Mouse (Mus musculus) retina, postnatal 7 days (tissue): ENCODE data around the gene Reg4.

Experiments used
- DNase-seq: peaks from one replicate; pipeline ENCODE4 v3.0.0-alpha.2; 2012; ENCODE audit warnings: low read depth, low spot score

The Reg4 gene

GRCm38 (mm10) chr3:98237240-98237639, 15.3 kb downstream of the Reg4 start:
- no peak for DNase-seq

GRCm38 (mm10) chr3:98238150-98238549, 16.2 kb downstream of the Reg4 start:
- DNase-seq, result no peak

GRCm38 (mm10) chr3:98242051-98242450, 20.1 kb downstream of the Reg4 start:
- DNase-seq, result no peak

- no peak for DNase-seq
These were observed 20.6 kb downstream of the Reg4 start for GRCm38 (mm10) chr3:98242458-98243037.

GRCm38 (mm10) chr3:98245892-98246291, 23.9 kb downstream of the Reg4 start:
- DNase-seq, result no peak

GRCm38 (mm10) chr3:98246985-98247751, 25.2 kb downstream of the Reg4 start:
- DNase-seq, result no peak

GRCm38 (mm10) chr3:98249378-98249777, 27.4 kb downstream of the Reg4 start:
- no peak for DNase-seq

GRCm38 (mm10) chr3:98249833-98250448, 28.0 kb downstream of the Reg4 start:
- no peak for DNase-seq

GRCm38 (mm10) chr3:98254059-98254458, 32.1 kb downstream of the Reg4 start:
- no peak for DNase-seq

GRCm38 (mm10) chr3:98254656-98255583, 33.0 kb downstream of the Reg4 start:
- DNase-seq, result no peak

GRCm38 (mm10) chr3:98258723-98259122, 36.8 kb downstream of the Reg4 start:
- DNase-seq, result no peak

- no peak for DNase-seq
These were observed 37.4 kb downstream of the Reg4 start for GRCm38 (mm10) chr3:98259271-98259751.

GRCm38 (mm10) chr3:98260534-98260933, 38.6 kb downstream of the Reg4 start:
- DNase-seq, result no peak

GRCm38 (mm10) chr3:98261415-98261814, 39.5 kb downstream of the Reg4 start:
- DNase-seq, result no peak

GRCm38 (mm10) chr3:98262133-98262532, 40.2 kb downstream of the Reg4 start:
- no peak for DNase-seq

GRCm38 (mm10) chr3:98267249-98267651, 45.3 kb downstream of the Reg4 start:
- no peak for DNase-seq

- no peak for DNase-seq
These were observed 51.9 kb downstream of the Reg4 start for GRCm38 (mm10) chr3:98273623-98274398.

- DNase-seq, result no peak
These were observed 57.7 kb downstream of the Reg4 start for GRCm38 (mm10) chr3:98279682-98280081.

GRCm38 (mm10) chr3:98280204-98280932, 58.4 kb downstream of the Reg4 start, which contains the start of gene Hmgcs2:
Gene Hmgcs2 (plus strand): TSS chr3:98280435.
- no peak for DNase-seq
